Mouse (Mus musculus) hindbrain, embryonic 13.5 days (tissue): ENCODE data around the gene Rfx8. TPM values are rescaled to one million over a fixed set of nuclear protein-coding genes. Genes with fewer than 3 reads are reported as not detected.

Source experiments
- ATAC-seq: fragments of 200-750 bp; cut with Nextera tagmentation; 2 replicates; pipeline ENCODE4 v1.8.0; 2017; ENCODE audit warnings: moderate TSS enrichment; ENCODE audit not compliant: low FRiP score
- H3K27ac ChIP-seq: fragments of 300-500 bp; sonication (generic); 2 replicates; pipeline ENCODE4 v1.5.1; 2015; ENCODE audit warnings: inconsistent platforms, mild to moderate bottlenecking, moderate library complexity
- H3K27me3 ChIP-seq: fragments of 300-500 bp; sonication (generic); 2 replicates; pipeline ENCODE4 v1.6.1; 2015; ENCODE audit warnings: mild to moderate bottlenecking, inconsistent platforms
- H3K36me3 ChIP-seq: fragments of 300-500 bp; sonication (generic); 2 replicates; pipeline ENCODE4 v1.6.1; 2015; ENCODE audit warnings: mild to moderate bottlenecking, inconsistent platforms
- H3K4me1 ChIP-seq: fragments of 300-500 bp; sonication (generic); replicated peaks from 2 replicates; pipeline ENCODE4 v1.6.1; 2015; ENCODE audit warnings: inconsistent platforms
- H3K4me2 ChIP-seq: fragments of 300-500 bp; sonication (generic); 2 replicates; pipeline ENCODE4 v1.6.1; 2015; ENCODE audit warnings: inconsistent platforms, mild to moderate bottlenecking, moderate library complexity
- H3K4me3 ChIP-seq: fragments of 300-500 bp; sonication (generic); 2 replicates; pipeline ENCODE4 v1.5.1; 2015; ENCODE audit warnings: mild to moderate bottlenecking, inconsistent platforms
- H3K9ac ChIP-seq: fragments of 300-500 bp; sonication (generic); 2 replicates; pipeline ENCODE4 v1.6.1; 2015; ENCODE audit warnings: mild to moderate bottlenecking, inconsistent platforms
- H3K9me3 ChIP-seq: fragments of 300-500 bp; sonication (generic); 2 replicates; pipeline ENCODE4 v1.6.1; 2016; ENCODE audit warnings: inconsistent platforms
- WGBS: fragments of 180-500 bp; shearing (Covaris S2); methylation state at CpG from one replicate; pipeline ENCODE4 v1.1.7; 2015; 5-methylcytosine and 5-hydroxymethylcytosine counted together
- polyA plus RNA-seq: library from polyadenylated mRNA; unstranded; fragments of >200 nt; fragmentation: Nextera tagmentation; extraction: Ambion mirVana; gene quantifications from 2 replicates; pipeline ENCODE4 v1.2.1, GENCODE M21; 2015

The Rfx8 gene
- polyA plus RNA-seq, 1 experiment from 2014 or later: 0.26 TPM

DNA sequence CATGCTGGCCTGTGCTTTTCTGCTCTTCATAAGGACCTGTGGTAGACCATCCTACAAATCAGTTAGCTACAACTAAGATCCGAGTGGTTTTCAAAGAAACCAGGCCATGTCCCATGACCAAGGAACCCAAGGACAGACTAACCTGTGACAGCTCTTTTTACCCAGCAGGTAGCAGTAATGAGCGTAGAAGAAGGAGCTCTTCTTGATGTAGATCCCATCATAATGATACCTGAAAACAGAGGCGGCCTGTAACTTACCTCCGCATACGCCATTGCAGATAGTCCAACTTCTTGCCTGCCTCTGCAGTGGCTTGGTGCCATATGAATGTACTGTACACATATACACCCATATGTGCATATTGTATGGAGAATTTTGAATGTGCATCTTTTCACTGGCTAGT is 10.8 kb downstream of the Rfx8 start:
- no peak for ATAC-seq
- no peak overlapping the region for H3K4me2 ChIP-seq
- H3K27ac ChIP-seq: no peak overlapping the region
- H3K9me3 ChIP-seq: no peaks in the 10 kb centered on the region
- 91% methylated on average over 5 of the region's 5 CpGs for WGBS
- H3K9ac ChIP-seq: no peak overlapping the region
- no peak overlapping the region for H3K4me3 ChIP-seq
- H3K27me3 ChIP-seq: no peaks in the 10 kb centered on the region
- H3K4me1 ChIP-seq: 0 out of 2 replicates have a peak, but pooled peaks cover 9% of the 10 kb centered on the region
- H3K36me3 ChIP-seq: no peaks in the 10 kb centered on the region

DNA sequence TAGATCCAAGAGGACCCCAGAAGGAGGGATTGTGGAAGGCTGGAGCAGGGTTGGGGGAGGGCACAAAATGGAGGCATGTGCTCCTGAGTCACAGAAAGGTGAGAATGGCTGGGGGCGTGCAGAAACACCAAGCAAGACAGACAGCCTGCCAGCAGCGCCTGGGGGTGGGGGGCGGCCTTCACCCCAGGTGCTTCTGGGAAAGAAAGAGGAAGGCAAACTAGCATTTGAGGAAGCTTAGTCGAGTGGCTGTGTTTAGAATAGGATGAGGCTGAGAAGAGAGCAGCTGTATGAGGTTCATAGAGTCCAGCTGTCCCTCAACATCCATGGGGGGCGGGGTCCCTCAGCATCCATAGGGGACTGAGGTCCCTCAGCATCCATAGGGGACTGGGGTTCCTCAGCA is 12.0 kb downstream of the Rfx8 start:
- no peak for ATAC-seq
- Histone ChIP-seq H3K4me1 (no peaks in the 10 kb centered on the region), H3K4me3 (no peak overlapping the region), H3K9ac (no peak overlapping the region), H3K36me3 (no peaks in the 10 kb centered on the region), H3K4me2 (no peak overlapping the region), H3K9me3 (no peaks in the 10 kb centered on the region), H3K27ac (no peak overlapping the region), H3K27me3 (no peaks in the 10 kb centered on the region)
- 93% methylated on average over 5 of the region's 5 CpGs for WGBS

DNA sequence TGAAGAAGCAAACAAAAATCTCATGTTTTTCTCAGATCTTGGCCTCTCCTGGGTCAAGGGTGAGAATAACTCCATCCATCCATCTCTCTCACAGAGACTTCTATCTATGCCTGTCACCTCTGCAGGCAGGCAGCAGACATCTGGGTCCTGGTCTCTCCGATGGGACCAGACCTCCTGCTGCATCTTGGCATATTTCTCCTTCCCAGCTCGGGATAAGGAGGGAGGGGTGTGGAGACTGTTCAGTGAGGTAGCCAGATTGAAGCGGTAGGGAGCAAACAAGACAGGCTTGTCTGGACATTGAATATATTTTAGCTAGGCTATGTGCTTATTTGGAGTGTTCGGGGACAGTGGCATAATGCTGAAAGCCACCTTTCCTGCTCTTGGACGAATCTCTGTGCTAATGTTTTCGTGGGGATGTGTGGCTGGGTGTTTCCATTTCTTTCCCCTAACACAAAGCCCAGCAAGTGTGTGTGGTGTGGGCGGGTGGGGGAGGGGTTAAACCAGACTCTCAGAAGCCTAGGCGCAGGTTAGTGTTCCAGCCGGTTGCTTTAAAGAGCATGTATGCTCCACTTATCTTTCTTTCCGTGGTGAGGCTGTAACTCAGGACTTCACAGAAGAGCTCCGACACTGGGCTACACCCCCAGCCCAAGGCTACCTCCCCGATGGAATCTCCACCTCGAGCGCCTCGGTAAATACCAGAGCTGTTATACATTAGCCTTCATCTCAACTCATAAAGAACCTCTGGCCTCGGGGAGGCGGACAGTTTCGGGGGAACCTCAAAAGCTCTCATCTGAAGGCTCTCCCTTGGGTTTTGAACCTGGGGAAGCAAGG is 18.4 kb downstream of the Rfx8 start:
- Histone ChIP-seq H3K9me3 (no peaks in the 10 kb centered on the region), H3K36me3 (no peaks in the 10 kb centered on the region), H3K4me3 (no peak overlapping the region), H3K27me3 (no peaks in the 10 kb centered on the region), H3K9ac (no peak overlapping the region), H3K27ac (0 out of 2 replicates have a peak overlapping the region, but pooled peaks have one; percentile 9), H3K4me1 (peaks cover 34% of the 10 kb centered on the region), H3K4me2 (no peak overlapping the region)
- ATAC-seq: no peak
- WGBS: 24% methylated on average over 18 of the region's 18 CpGs

DNA sequence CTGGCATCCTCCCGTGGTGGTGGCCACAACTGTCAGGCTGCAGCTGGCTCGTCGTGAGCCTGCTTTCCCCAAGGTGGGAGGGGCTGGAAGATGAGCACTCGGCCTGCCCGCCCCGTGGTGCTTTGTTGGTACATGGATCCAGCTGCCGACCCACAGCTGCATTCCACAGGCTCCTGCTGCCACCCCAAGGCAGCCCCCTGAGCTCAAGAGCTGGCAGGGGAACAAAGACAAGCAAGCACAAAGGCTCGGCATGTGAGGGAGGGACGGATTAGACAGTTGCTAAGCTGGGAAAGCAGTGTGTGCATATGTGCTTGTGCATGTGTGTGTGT is 19.6 kb downstream of the Rfx8 start:
- peak; percentile 61 for ATAC-seq
- peak overlapping the region; percentile 49 for H3K9ac ChIP-seq

DNA sequence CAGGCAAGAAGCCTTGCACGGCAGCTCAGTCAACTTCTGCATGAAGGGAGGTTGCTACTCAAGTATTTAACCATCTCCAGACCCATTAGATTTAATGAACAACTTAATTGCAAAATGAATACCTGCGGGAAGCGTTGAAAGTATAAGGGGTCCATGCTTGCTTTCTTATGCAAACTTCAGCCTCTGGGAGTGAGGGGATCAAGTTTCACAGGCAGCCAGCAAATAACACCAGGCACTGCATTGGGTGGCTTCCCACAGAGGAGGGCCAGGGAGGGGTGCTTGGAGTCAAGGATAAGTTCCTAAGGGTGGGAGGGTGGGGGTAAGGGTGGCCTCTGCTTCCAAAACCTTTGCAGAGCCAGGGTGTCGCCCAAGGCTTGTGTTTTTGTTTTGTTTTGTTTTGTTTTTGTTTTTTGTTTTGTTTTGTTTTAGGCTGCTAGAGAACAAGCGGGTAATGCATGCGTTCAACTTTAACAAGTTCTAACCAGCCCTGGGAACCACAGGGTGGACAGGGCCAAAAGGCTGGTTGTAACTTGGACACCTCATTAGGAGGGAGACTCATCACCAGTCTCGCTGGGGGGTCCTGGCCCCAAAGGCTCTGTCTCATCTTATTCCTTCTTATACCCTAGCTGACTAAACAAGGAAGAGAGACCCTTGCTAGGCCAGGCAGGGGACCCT is 20.1 kb downstream of the Rfx8 start:
- Histone ChIP-seq H3K4me1 (peaks cover 34% of the 10 kb centered on the region), H3K36me3 (no peaks in the 10 kb centered on the region), H3K27me3 (no peaks in the 10 kb centered on the region), H3K9ac (peak overlapping the region; percentile 49; the same call in 1 of the 2 replicates), H3K9me3 (no peaks in the 10 kb centered on the region), H3K4me3 (no peak overlapping the region), H3K27ac (0 out of 2 replicates have a peak overlapping the region, but pooled peaks have one; percentile 36), H3K4me2 (peak overlapping the region; percentile 9; the same call in 1 of the 2 replicates)
- ATAC-seq: peak; percentile 32; the same call in 1 of the 2 replicates
- 15% methylated on average over 7 of the region's 7 CpGs for WGBS

More for the DNA sequence above, 19.6 kb downstream of the Rfx8 start:
- H3K36me3 ChIP-seq: no peaks in the 10 kb centered on the region
- under 1% methylated on average over 9 of the region's 9 CpGs for WGBS
- H3K4me1 ChIP-seq: peaks cover 34% of the 10 kb centered on the region
- no peak overlapping the region for H3K4me3 ChIP-seq
- no peaks in the 10 kb centered on the region for H3K9me3 ChIP-seq
- no peaks in the 10 kb centered on the region for H3K27me3 ChIP-seq
- peak overlapping the region; percentile 9; the same call in 1 of the 2 replicates for H3K4me2 ChIP-seq
- H3K27ac ChIP-seq: 0 out of 2 replicates have a peak overlapping the region, but pooled peaks have one; percentile 36

DNA sequence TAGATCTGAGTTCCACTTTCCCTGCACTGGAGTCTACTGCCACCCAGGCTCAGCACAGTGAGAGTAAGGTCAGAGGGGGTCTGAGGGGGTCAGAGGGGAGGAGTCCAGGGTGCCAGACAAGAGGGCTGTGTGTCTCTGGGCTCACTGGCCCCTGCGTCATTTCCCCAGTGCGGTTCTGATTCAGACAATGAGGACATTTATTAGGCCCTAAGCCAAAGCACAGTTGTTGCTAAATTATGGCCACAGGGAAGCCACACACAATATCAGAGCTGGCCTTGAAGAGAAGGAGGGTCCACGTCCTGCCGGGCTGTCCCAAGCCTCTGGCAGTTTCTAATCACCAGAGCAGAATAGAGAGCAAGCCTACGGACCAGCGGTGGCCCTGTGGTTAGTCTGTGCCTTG is 22.3 kb downstream of the Rfx8 start:
- no peak overlapping the region for H3K27ac ChIP-seq
- ATAC-seq: no peak
- WGBS: 25% methylated on average over 6 of the region's 6 CpGs
- H3K4me1 ChIP-seq: peaks cover 34% of the 10 kb centered on the region
- H3K27me3 ChIP-seq: no peaks in the 10 kb centered on the region
- H3K9ac ChIP-seq: no peak overlapping the region
- H3K4me2 ChIP-seq: no peak overlapping the region
- H3K4me3 ChIP-seq: no peak overlapping the region
- H3K9me3 ChIP-seq: no peaks in the 10 kb centered on the region
- no peaks in the 10 kb centered on the region for H3K36me3 ChIP-seq

DNA sequence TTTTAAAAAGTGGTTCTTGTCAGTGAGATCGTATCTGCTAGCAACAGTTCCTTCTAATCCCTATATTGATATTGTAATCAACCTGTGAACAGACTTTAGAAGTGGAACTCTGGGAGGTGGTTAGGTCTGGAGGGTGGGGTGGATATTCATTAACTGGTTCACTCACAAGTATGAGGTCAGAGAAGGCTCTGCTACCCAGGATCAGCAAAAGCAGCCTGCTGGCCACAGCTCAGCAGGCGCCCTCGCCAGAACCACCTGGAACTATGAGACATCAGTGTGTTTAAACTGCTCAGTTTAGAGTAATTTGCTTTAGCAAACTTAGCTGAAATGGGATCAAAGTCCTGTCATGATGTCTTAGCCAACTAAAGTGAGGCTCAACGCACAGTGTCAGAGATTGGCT is 25.6 kb downstream of the Rfx8 start:
- Histone ChIP-seq H3K4me3 (no peak overlapping the region), H3K4me1 (peaks cover 4% of the 10 kb centered on the region; the same call in 1 of the 2 replicates), H3K9ac (no peak overlapping the region), H3K9me3 (no peaks in the 10 kb centered on the region), H3K4me2 (no peak overlapping the region), H3K27ac (no peak overlapping the region), H3K27me3 (peaks cover 3% of the 10 kb centered on the region; the same call in 1 of the 2 replicates), H3K36me3 (no peaks in the 10 kb centered on the region)
- ATAC-seq: no peak
- WGBS: 62% methylated on average over 4 of the region's 4 CpGs

DNA sequence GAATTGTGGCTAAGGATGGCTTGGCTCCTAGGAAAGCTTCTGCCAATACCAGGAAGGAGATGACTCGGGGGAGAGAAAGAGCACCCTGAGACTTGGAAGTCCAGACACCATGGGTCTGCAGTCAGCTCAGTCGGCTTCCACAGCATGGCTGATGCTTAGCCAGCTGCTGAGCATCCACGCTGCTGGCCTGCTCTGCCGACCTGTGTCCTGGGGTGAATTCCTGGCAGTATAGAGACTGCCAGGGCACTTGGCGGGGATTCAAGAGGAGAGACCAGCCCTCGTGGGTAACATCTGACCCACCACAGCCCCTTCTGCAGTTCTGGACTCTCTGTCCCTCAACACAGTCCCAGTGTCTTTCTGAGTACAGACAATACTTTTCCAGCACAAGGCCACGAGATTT is 26.0 kb downstream of the Rfx8 start:
- WGBS: 51% methylated on average over 7 of the region's 7 CpGs
- H3K4me1 ChIP-seq: peaks cover 4% of the 10 kb centered on the region; the same call in 1 of the 2 replicates
- H3K4me3 ChIP-seq: no peak overlapping the region
- no peak overlapping the region for H3K9ac ChIP-seq
- H3K9me3 ChIP-seq: no peaks in the 10 kb centered on the region
- no peak for ATAC-seq
- peaks cover 3% of the 10 kb centered on the region; the same call in 1 of the 2 replicates for H3K27me3 ChIP-seq
- no peak overlapping the region for H3K27ac ChIP-seq
- H3K36me3 ChIP-seq: no peaks in the 10 kb centered on the region
- no peak overlapping the region for H3K4me2 ChIP-seq

DNA sequence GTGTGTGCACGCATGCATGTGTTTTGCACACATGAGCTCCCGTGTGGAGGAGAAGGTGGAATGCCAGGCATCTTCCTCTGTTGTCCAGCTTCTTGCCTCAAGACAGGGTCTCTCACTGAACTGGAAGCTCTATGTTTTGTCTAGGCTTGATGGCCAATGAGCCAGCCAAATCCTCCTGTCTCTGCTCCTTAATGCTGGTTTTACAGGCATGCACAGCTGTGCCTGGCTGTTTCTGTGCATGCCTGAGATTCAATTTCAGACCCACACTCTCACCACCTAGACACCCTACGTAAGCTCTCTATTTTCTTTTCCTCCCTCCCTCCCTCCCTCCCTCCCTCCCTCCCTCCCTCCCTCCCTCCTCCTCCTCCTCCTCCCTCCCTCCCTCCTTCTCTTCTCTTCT is 28.8 kb downstream of the Rfx8 start:
- Histone ChIP-seq H3K4me2 (no peak overlapping the region), H3K4me1 (no peaks in the 10 kb centered on the region), H3K4me3 (no peak overlapping the region), H3K36me3 (no peaks in the 10 kb centered on the region), H3K27ac (no peak overlapping the region), H3K9ac (no peak overlapping the region), H3K27me3 (peaks cover 3% of the 10 kb centered on the region; the same call in 1 of the 2 replicates), H3K9me3 (no peaks in the 10 kb centered on the region)
- no peak for ATAC-seq
- WGBS: 78% methylated on average over 3 of the region's 3 CpGs

DNA sequence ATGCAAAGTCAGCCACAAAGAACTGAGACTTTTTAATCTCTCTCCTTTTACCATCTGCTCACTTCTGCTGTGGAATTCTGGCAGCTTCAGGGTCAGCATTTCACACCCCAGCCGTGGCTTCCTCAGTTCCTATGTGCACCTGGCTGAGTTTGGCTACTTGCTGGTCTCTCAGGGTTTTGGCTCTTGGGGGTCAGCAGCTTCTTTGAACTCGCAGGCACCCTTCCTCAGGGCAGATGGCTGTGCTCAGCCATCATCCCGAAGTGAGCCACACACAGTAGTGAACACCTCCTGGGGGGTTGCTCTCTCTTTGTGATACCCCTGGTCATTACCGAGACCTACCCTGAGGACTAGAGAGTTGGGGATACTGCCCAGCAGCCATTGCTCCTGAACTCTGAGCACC is 29.7 kb downstream of the Rfx8 start:
- Histone ChIP-seq H3K4me1 (0 out of 2 replicates have a peak, but pooled peaks cover 3% of the 10 kb centered on the region), H3K4me3 (no peak overlapping the region), H3K4me2 (no peak overlapping the region), H3K36me3 (no peaks in the 10 kb centered on the region), H3K27ac (no peak overlapping the region), H3K9ac (no peak overlapping the region), H3K27me3 (peaks cover 3% of the 10 kb centered on the region; the same call in 1 of the 2 replicates), H3K9me3 (no peaks in the 10 kb centered on the region)
- 63% methylated on average over 4 of the region's 4 CpGs for WGBS
- no peak for ATAC-seq

DNA sequence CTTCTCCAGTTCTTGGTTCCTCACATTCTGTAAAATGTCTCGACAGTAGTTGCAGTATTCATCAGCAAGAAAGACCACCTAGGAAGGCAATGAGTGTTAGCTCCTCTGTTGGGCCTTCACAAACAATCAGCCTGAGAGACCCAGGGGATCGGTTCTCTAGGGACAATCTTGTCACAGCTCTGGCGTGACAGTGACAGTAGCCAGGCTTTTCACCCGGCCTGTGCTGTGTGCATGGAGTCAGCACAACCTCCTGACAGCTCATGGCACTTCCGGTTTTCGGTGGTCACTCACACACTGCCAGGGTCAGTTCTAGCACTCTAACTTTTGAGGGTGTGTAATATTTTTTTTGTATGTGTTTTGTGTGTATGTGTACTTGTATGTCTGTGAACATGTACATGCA is 32.2 kb downstream of the Rfx8 start:
- ATAC-seq: no peak
- WGBS: 76% methylated on average over 6 of the region's 6 CpGs
- Histone ChIP-seq H3K27ac (no peak overlapping the region), H3K9ac (no peak overlapping the region), H3K9me3 (no peaks in the 10 kb centered on the region), H3K4me2 (no peak overlapping the region), H3K4me1 (0 out of 2 replicates have a peak, but pooled peaks cover 3% of the 10 kb centered on the region), H3K36me3 (no peaks in the 10 kb centered on the region), H3K27me3 (peaks cover 3% of the 10 kb centered on the region; the same call in 1 of the 2 replicates), H3K4me3 (no peak overlapping the region)

DNA sequence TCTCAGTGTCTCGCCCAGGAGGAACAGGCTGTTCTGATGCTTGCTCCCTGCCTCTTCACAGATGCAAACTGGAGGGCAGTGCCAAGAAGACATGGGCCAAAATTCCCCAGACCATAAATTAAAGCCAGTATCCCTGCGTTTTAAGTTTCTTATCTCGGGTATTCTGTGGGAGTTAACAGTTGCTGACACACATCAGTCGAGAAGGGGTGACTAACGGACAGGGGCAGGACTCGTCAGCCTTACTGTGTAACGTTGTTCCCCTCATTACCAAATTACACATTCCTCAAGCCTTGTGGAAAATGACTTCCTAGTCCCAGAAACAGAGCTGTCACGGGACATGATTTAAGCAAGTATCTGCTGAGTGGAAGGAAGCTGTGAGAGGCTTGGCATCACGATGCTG is 33.5 kb downstream of the Rfx8 start:
- Histone ChIP-seq H3K36me3 (no peaks in the 10 kb centered on the region), H3K27ac (no peak overlapping the region), H3K9ac (no peak overlapping the region), H3K4me1 (0 out of 2 replicates have a peak, but pooled peaks cover 3% of the 10 kb centered on the region), H3K27me3 (peaks cover 3% of the 10 kb centered on the region; the same call in 1 of the 2 replicates), H3K9me3 (no peaks in the 10 kb centered on the region), H3K4me2 (no peak overlapping the region), H3K4me3 (no peak overlapping the region)
- ATAC-seq: no peak
- 77% methylated on average over 9 of the region's 9 CpGs for WGBS
